Mouse (Mus musculus) gastrocnemius, adult 18-20 months (tissue): ENCODE data around the gene Pnpla1. TPM values are rescaled to one million over a fixed set of nuclear protein-coding genes. Genes with fewer than 3 reads are reported as not detected.
"Not testable (repeated sequence)": the region's sequence is repeated elsewhere in the genome, so short reads cannot be mapped to it uniquely, and the experiment has no call there.

Experiments
- DNase-seq: peaks from one replicate; pipeline ENCODE4 v3.0.0; 2021; ENCODE audit warnings: low spot score
- total RNA-seq, 2 experiments: library from RNA; stranded (reverse); gene quantifications; 2 replicates each; pipeline ENCODE4 v1.2.3; 2021

The Pnpla1 gene
- total RNA-seq, 2 experiments from 2014 or later, result 0.05 TPM; not detected in 1

GRCm38 (mm10) chr17:28841947-28842346 lies 16.3 kb upstream of the Pnpla1 start:
- not testable (repeated sequence) for DNase-seq

- no peak for DNase-seq
Observed at GRCm38 (mm10) chr17:28843665-28844064, 14.5 kb upstream of the Pnpla1 start.

GRCm38 (mm10) chr17:28846974-28847617 lies 11.1 kb upstream of the Pnpla1 start:
- no peak for DNase-seq

GRCm38 (mm10) chr17:28850511-28850910 lies 7.7 kb upstream of the Pnpla1 start:
- DNase-seq, result no peak

- no peak for DNase-seq
Observed at GRCm38 (mm10) chr17:28854377-28854776, 3.8 kb upstream of the Pnpla1 start.

GRCm38 (mm10) chr17:28855166-28855885 lies 2.9 kb upstream of the Pnpla1 start:
- no peak for DNase-seq

GRCm38 (mm10) chr17:28856030-28856429 lies 2.2 kb upstream of the Pnpla1 start:
- DNase-seq, result no peak

GRCm38 (mm10) chr17:28863926-28864325 lies 5.7 kb downstream of the Pnpla1 start:
- no peak for DNase-seq

GRCm38 (mm10) chr17:28864464-28864863 lies 6.3 kb downstream of the Pnpla1 start:
- no peak for DNase-seq

- DNase-seq, result no peak
Observed at GRCm38 (mm10) chr17:28866921-28867320, 8.7 kb downstream of the Pnpla1 start.

GRCm38 (mm10) chr17:28867381-28867780 lies 9.2 kb downstream of the Pnpla1 start:
- no peak for DNase-seq

- no peak for DNase-seq
Observed at GRCm38 (mm10) chr17:28869412-28870110, 11.3 kb downstream of the Pnpla1 start.

- DNase-seq, result no peak
Observed at GRCm38 (mm10) chr17:28870435-28870834, 12.2 kb downstream of the Pnpla1 start.

GRCm38 (mm10) chr17:28871831-28872230 lies 13.6 kb downstream of the Pnpla1 start:
- DNase-seq, result no peak

GRCm38 (mm10) chr17:28872322-28872721 lies 14.1 kb downstream of the Pnpla1 start:
- DNase-seq, result no peak

- no peak for DNase-seq
Observed at GRCm38 (mm10) chr17:28874216-28874615, 16.0 kb downstream of the Pnpla1 start.

GRCm38 (mm10) chr17:28874825-28875224 lies 16.6 kb downstream of the Pnpla1 start:
- peak; percentile 67 for DNase-seq

- DNase-seq, result peak; percentile 38
Observed at GRCm38 (mm10) chr17:28875316-28875715, 17.1 kb downstream of the Pnpla1 start.

- no peak for DNase-seq
Observed at GRCm38 (mm10) chr17:28876331-28876730, 18.1 kb downstream of the Pnpla1 start.

- no peak for DNase-seq
Observed at GRCm38 (mm10) chr17:28876821-28877220, 18.6 kb downstream of the Pnpla1 start.

- peak; percentile 55 for DNase-seq
Observed at GRCm38 (mm10) chr17:28879931-28880391, 21.8 kb downstream of the Pnpla1 start.

- DNase-seq, result peak; percentile 61
Observed at GRCm38 (mm10) chr17:28882316-28882715, 24.1 kb downstream of the Pnpla1 start.
